Mouse (Mus musculus) right cerebral cortex, postnatal 14 days (tissue): ENCODE measurements at regions not wholly inside any gene's neighbourhood (a gene's known extent, or its start where the extent isn't known, plus 50 kb on each side); places are given as distances from the start of the nearest gene placed in this dataset.
"Not testable (repeated sequence)": the region's sequence is repeated elsewhere in the genome, so short reads cannot be mapped to it uniquely, and the experiment has no call there.

ENCODE experiments used
- DNase-seq: peaks from one replicate; pipeline ENCODE4 v3.0.0; 2022

GRCm38 (mm10) chr11:20390622-20391021, 58.1 kb upstream of the Slc1a4 start:
- DNase-seq: no peak

- DNase-seq: not testable (repeated sequence)
Observed at GRCm38 (mm10) chr11:20393302-20393701, 60.8 kb upstream of the Slc1a4 start.

- DNase-seq: not testable (repeated sequence)
Observed at GRCm38 (mm10) chr11:20393807-20394206, 61.3 kb upstream of the Slc1a4 start.

GRCm38 (mm10) chr11:20395848-20396203, 63.3 kb upstream of the Slc1a4 start:
- DNase-seq: no peak

- DNase-seq: peak; percentile 7
Observed at GRCm38 (mm10) chr11:20396204-20396848, 63.8 kb upstream of the Slc1a4 start.

- no peak for DNase-seq
Observed at GRCm38 (mm10) chr11:20396884-20397283, 64.4 kb upstream of the Slc1a4 start.

GRCm38 (mm10) chr11:20400302-20401234, 68.1 kb upstream of the Slc1a4 start:
- DNase-seq: peak; percentile 82

- no peak for DNase-seq
Observed at GRCm38 (mm10) chr11:20403456-20403855, 70.9 kb upstream of the Slc1a4 start.

- DNase-seq: no peak
Observed at GRCm38 (mm10) chr11:20404476-20404875, 72.0 kb upstream of the Slc1a4 start.

GRCm38 (mm10) chr11:20418141-20418540, 85.6 kb upstream of the Slc1a4 start:
- no peak for DNase-seq

GRCm38 (mm10) chr11:20420876-20421275, 88.4 kb upstream of the Slc1a4 start:
- no peak for DNase-seq

GRCm38 (mm10) chr11:20436057-20436456, 103.5 kb upstream of the Slc1a4 start:
- DNase-seq: no peak

- no peak for DNase-seq
Observed at GRCm38 (mm10) chr11:20442476-20442875, 100.6 kb upstream of the Sertad2 start.

- DNase-seq: no peak
Observed at GRCm38 (mm10) chr11:20445061-20445902, 97.8 kb upstream of the Sertad2 start.

- DNase-seq: peak; percentile 73
Observed at GRCm38 (mm10) chr11:20445903-20446264, 97.2 kb upstream of the Sertad2 start.

- DNase-seq: no peak
Observed at GRCm38 (mm10) chr11:20452901-20453300, 90.2 kb upstream of the Sertad2 start.

GRCm38 (mm10) chr11:20453786-20454185, 89.3 kb upstream of the Sertad2 start:
- no peak for DNase-seq

GRCm38 (mm10) chr11:20455085-20455864, 87.8 kb upstream of the Sertad2 start:
- DNase-seq: peak; percentile 84

GRCm38 (mm10) chr11:20455865-20456648, 87.0 kb upstream of the Sertad2 start:
- DNase-seq: no peak

- no peak for DNase-seq
Observed at GRCm38 (mm10) chr11:20459140-20459539, 83.9 kb upstream of the Sertad2 start.

- DNase-seq: no peak
Observed at GRCm38 (mm10) chr11:20460501-20460921, 82.5 kb upstream of the Sertad2 start.

GRCm38 (mm10) chr11:20462076-20462475, 81.0 kb upstream of the Sertad2 start:
- DNase-seq: no peak
